Mouse (Mus musculus) embryonic fibroblast, embryonic 13.5 days (primary cell): ENCODE results near the gene Npff.

ENCODE experiments used
- CTCF ChIP-seq: IDR thresholded peaks from 2 replicates; pipeline ENCODE4 v1.5.1; 2011; ENCODE audit warnings: mild to moderate bottlenecking, control low read depth, low read length, moderate library complexity, borderline replicate concordance; ENCODE audit not compliant: insufficient read depth
- POLR2A ChIP-seq: IDR thresholded peaks from 2 replicates; pipeline ENCODE4 v1.6.1; 2011; ENCODE audit warnings: low read depth, mild to moderate bottlenecking, control low read depth, low read length, moderate library complexity

DNA sequence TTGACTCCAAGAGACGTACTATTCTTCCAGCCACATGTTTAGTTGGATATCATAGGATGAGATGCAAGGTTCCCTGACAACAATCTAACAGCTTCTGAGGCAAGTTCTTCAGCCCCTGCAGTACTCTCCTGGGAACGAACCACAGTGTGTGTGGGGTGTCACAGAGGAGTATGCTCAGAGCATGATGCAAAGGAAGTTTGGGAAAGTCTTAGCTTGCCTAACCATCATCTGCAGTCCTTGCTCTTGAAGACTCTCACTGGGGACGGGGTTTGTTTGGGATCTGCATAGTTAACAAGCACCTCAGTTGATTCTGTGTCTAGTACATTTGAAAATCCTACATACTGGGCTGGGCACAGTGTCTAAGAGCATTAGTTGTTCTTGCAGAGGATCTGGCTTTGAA is 16.4 kb downstream of the Npff start:
- TF ChIP-seq CTCF = no peak
- TF ChIP-seq POLR2A = no peak
